Mouse (Mus musculus) bone marrow, adult 2 months (tissue): ENCODE measurements at regions not wholly inside any gene's neighbourhood (a gene's known extent, or its start where the extent isn't known, plus 50 kb on each side); places are given as distances from the start of the nearest gene placed in this dataset.

Experiments used
- CTCF ChIP-seq: fragments of 200-500 bp; IDR thresholded peaks from 2 replicates; pipeline ENCODE4 v1.5.1; 2011; ENCODE audit warnings: low read length, control low read depth; ENCODE audit not compliant: control insufficient read depth, insufficient read depth
- POLR2A ChIP-seq: fragments of 200-500 bp; IDR thresholded peaks from 2 replicates; pipeline ENCODE4 v1.6.1; 2011; ENCODE audit warnings: low read depth, mild to moderate bottlenecking, control low read depth, low read length, borderline replicate concordance; ENCODE audit not compliant: control insufficient read depth

DNA sequence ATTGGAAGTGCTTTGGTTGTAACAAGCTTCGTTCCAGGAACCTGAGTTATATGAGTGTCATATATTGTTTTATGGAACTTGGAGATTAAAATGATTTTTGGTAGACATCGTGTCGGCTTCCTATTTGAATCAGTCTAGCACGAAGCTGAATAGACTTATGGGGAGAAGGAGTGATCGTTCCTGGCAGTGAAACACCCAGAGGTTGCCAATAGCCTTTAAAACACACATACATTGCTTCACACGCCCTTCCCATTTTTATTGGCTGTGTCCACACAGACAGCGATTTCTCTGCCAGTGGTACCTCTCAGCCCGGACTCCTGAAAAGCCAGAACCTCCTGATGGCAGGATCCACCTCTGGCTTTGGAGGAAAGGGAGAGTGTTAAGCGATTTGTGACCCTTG, 57.0 kb upstream of the Daam1 start:
- TF ChIP-seq POLR2A (no peak), CTCF (no peak)
